Mouse (Mus musculus) midbrain, postnatal 0 days (tissue): ENCODE measurements at regions not wholly inside any gene's neighbourhood (a gene's known extent, or its start where the extent isn't known, plus 50 kb on each side); places are given as distances from the start of the nearest gene placed in this dataset.
"Not testable (repeated sequence)": the region's sequence is repeated elsewhere in the genome, so short reads cannot be mapped to it uniquely, and the experiment has no call there.

Experiments
- ATAC-seq: fragments of 200-750 bp; cut with Nextera tagmentation; 2 replicates; pipeline ENCODE4 v1.8.0; 2017; ENCODE audit warnings: moderate number of reproducible peaks, mild to moderate bottlenecking, moderate TSS enrichment, moderate library complexity; ENCODE audit not compliant: low FRiP score
- DNase-seq: peaks from one replicate; pipeline ENCODE4 v3.0.0-alpha.2; 2015; ENCODE audit warnings: low spot score
- H3K27ac ChIP-seq: fragments of 300-500 bp; sonication (generic); 2 replicates; pipeline ENCODE4 v1.5.1; 2014; ENCODE audit warnings: low read depth, mild to moderate bottlenecking, low read length, mixed read lengths
- H3K27me3 ChIP-seq: fragments of 300-500 bp; sonication (generic); 2 replicates; pipeline ENCODE4 v1.6.1; 2014; ENCODE audit warnings: low read length, control low read depth, mixed read lengths; ENCODE audit not compliant: insufficient read depth
- H3K36me3 ChIP-seq: fragments of 300-500 bp; sonication (generic); 2 replicates; pipeline ENCODE4 v1.6.1; 2014; ENCODE audit warnings: low read length, control low read depth, mixed read lengths; ENCODE audit not compliant: insufficient read depth
- H3K4me1 ChIP-seq: fragments of 300-500 bp; sonication (generic); 2 replicates; pipeline ENCODE4 v1.6.1; 2014; ENCODE audit warnings: mild to moderate bottlenecking, control low read depth, antibody characterized with exemption, low read length, mixed read lengths; ENCODE audit not compliant: insufficient read depth
- H3K4me2 ChIP-seq: fragments of 300-500 bp; sonication (generic); 2 replicates; pipeline ENCODE4 v1.6.1; 2014; ENCODE audit warnings: low read depth, mild to moderate bottlenecking, low read length, mixed read lengths; ENCODE audit not compliant: poor library complexity, severe bottlenecking
- H3K4me3 ChIP-seq: fragments of 300-500 bp; sonication (generic); 2 replicates; pipeline ENCODE4 v1.5.1; 2014; ENCODE audit warnings: low read depth, mild to moderate bottlenecking, low read length, moderate library complexity
- H3K9ac ChIP-seq: fragments of 300-500 bp; sonication (generic); replicated peaks from 2 replicates; pipeline ENCODE4 v1.6.1; 2014; ENCODE audit warnings: mild to moderate bottlenecking, low read length, moderate library complexity, mixed read lengths; ENCODE audit not compliant: poor library complexity, severe bottlenecking
- H3K9me3 ChIP-seq: fragments of 300-500 bp; sonication (generic); 2 replicates; pipeline ENCODE4 v1.6.1; 2016; ENCODE audit warnings: low read length, control low read depth
- CTCF ChIP-seq: IDR thresholded peaks from 2 replicates; pipeline ENCODE4 v1.5.1; 2016; ENCODE audit warnings: antibody characterized with exemption, mild to moderate bottlenecking
- WGBS: fragments of 180-500 bp; shearing (Covaris S2); extraction: QIAGEN DNeasy Blood & Tissue Kit; methylation state at CpG from one replicate; pipeline ENCODE4 v1.1.7; 2014; 5-methylcytosine and 5-hydroxymethylcytosine counted together

- ATAC-seq (no peak), DNase-seq (no peak)
- 72% methylated on average over 8 of the region's 8 CpGs for WGBS
- no peak overlapping the region for H3K27ac ChIP-seq
- no peak overlapping the region for H3K4me3 ChIP-seq
- H3K9ac ChIP-seq: no peak overlapping the region
- peak; percentile 42 for TF ChIP-seq CTCF
- no peaks in the 10 kb centered on the region for H3K9me3 ChIP-seq
- H3K4me1 ChIP-seq: no peaks in the 10 kb centered on the region
- no peak overlapping the region for H3K4me2 ChIP-seq
- H3K36me3 ChIP-seq: no peaks in the 10 kb centered on the region
- H3K27me3 ChIP-seq: no peaks in the 10 kb centered on the region
These were observed 421.0 kb upstream of the 4930578C19Rik start for GRCm38 (mm10) chrX:18882088-18882783.

GRCm38 (mm10) chrX:18875734-18876133 lies 414.5 kb upstream of the 4930578C19Rik start:
- WGBS: 78% methylated on average over 1 of the region's 1 CpGs
- no peak for TF ChIP-seq CTCF
- DNase-seq (no peak), ATAC-seq (no peak)
- Histone ChIP-seq H3K27ac (no peak overlapping the region), H3K9ac (no peak overlapping the region), H3K4me3 (no peak overlapping the region), H3K36me3 (no peaks in the 10 kb centered on the region), H3K9me3 (no peaks in the 10 kb centered on the region), H3K27me3 (no peaks in the 10 kb centered on the region), H3K4me1 (no peaks in the 10 kb centered on the region), H3K4me2 (no peak overlapping the region)

GRCm38 (mm10) chrX:18874051-18874450 lies 412.9 kb upstream of the 4930578C19Rik start:
- Histone ChIP-seq H3K27ac (no peak overlapping the region), H3K9ac (no peak overlapping the region), H3K4me3 (no peak overlapping the region), H3K4me1 (no peaks in the 10 kb centered on the region), H3K36me3 (no peaks in the 10 kb centered on the region), H3K9me3 (no peaks in the 10 kb centered on the region), H3K4me2 (no peak overlapping the region), H3K27me3 (no peaks in the 10 kb centered on the region)
- DNase-seq: no peak
- TF ChIP-seq CTCF: no peak
- no peak for ATAC-seq

- no peak overlapping the region for H3K4me3 ChIP-seq
- ATAC-seq (no peak), DNase-seq (no peak)
- no peak overlapping the region for H3K27ac ChIP-seq
- no peak overlapping the region for H3K9ac ChIP-seq
- TF ChIP-seq CTCF: no peak
- no peaks in the 10 kb centered on the region for H3K27me3 ChIP-seq
- H3K36me3 ChIP-seq: no peaks in the 10 kb centered on the region
- H3K4me2 ChIP-seq: no peak overlapping the region
- no peaks in the 10 kb centered on the region; the same call in 1 of the 2 replicates for H3K9me3 ChIP-seq
- no peaks in the 10 kb centered on the region for H3K4me1 ChIP-seq
- whole genome bisulfite sequencing: 31% methylated on average over 3 of the region's 3 CpGs
These were observed 377.5 kb upstream of the 4930578C19Rik start for GRCm38 (mm10) chrX:18838668-18839067.

- H3K4me1 ChIP-seq, ATAC-seq, DNase-seq, H3K9ac ChIP-seq, H3K4me3 ChIP-seq, H3K9me3 ChIP-seq, H3K27ac ChIP-seq, H3K27me3 ChIP-seq, H3K36me3 ChIP-seq, H3K4me2 ChIP-seq: not testable (repeated sequence)
- WGBS: 93% methylated on average over 1 of the region's 1 CpGs
These were observed 363.8 kb upstream of the 4930578C19Rik start for GRCm38 (mm10) chrX:18824971-18825370.

- Histone ChIP-seq H3K4me2 (no peak overlapping the region), H3K9ac (no peak overlapping the region), H3K4me1 (no peaks in the 10 kb centered on the region), H3K27me3 (no peaks in the 10 kb centered on the region), H3K4me3 (no peak overlapping the region), H3K27ac (no peak overlapping the region), H3K36me3 (no peaks in the 10 kb centered on the region), H3K9me3 (no peaks in the 10 kb centered on the region)
- no peak for TF ChIP-seq CTCF
- DNase-seq (no peak), ATAC-seq (no peak)
- 34% methylated on average over 3 of the region's 3 CpGs for whole genome bisulfite sequencing
These were observed 353.3 kb upstream of the 4930578C19Rik start for GRCm38 (mm10) chrX:18814441-18814973.
